Mouse (Mus musculus): ENCODE data around the gene Cdcp1. TPM values are rescaled to one million over a fixed set of nuclear protein-coding genes. Genes with fewer than 3 reads are reported as not detected.

Gene Cdcp1
- polyA plus RNA-seq, 1 experiment from 2014 or later: 2.8 TPM

DNA sequence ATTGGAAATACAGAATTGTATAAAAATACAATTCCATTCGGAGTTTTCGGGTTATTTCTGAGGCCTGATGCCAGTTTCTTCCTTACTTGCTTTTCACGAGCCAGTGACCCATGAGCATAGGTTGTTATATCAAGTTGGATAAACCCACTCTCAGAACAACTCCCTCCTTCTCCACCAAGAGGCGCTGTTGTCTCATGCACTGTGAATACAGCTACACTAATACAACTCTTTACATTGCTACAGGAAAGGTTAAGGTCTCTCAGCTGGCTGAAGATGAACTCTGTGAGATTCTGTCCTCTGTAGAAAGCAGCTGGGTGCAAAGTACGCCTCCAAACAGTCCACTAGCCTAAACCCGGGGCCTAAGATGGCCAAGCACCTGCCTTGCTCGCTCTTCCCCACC is 56.5 kb downstream of the Cdcp1 start:
- 0 out of 2 replicates have a peak, but pooled peaks cover 11% of the 10 kb centered on the region for H3K4me1 ChIP-seq
- no peak overlapping the region for H3K4me3 ChIP-seq
- peaks cover 13% of the 10 kb centered on the region for H3K27me3 ChIP-seq (ENCODE audit: low read depth, poor library complexity, severe bottlenecking)
- 65% methylated on average over 7 of the region's 7 CpGs for WGBS
- peak; percentile 57 for DNase-seq (ENCODE audit: low spot score)
- H3K9me3 ChIP-seq (replicated peaks): no peaks in the 10 kb centered on the region
- no peaks in the 10 kb centered on the region for H3K36me3 ChIP-seq
- no peak overlapping the region for H3K27ac ChIP-seq

DNA sequence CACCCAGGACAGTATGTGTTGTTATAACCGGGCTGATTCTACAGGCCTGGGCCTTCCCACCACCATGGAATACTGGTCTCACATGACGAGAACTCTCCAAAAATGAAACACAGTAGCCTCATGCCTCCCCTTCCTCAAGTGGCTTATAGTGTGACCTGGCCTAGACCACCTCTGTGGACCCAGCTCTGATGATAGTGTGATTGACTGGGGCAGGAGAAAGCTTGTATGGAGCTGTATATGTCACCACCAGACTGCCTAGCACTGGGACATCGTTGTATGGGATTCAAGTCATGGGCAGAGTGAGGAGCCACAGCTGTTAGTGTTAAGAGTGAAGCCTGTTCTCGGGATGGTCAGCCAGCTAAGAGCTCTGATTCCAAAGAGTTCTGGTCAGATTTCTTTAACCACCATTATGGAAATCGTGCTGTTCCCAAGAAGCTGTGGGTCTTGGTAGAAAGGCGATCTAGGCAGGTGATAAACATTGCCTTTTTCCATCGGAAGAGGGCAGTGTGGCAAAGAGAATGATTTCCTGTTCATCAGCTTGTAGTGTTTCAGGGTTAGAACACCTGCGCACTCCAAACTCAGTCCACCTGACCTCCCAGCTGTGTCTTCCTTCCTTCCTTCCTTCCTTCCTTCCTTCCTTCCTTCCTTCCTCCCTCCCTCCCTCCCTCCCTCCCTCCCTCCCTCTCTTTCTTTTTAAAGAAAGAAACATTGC is 57.6 kb downstream of the Cdcp1 start:
- Histone ChIP-seq H3K27ac (no peak overlapping the region), H3K27me3 (ENCODE audit: low read depth, poor library complexity, severe bottlenecking) (peaks cover 13% of the 10 kb centered on the region), H3K36me3 (no peaks in the 10 kb centered on the region), H3K4me1 (0 out of 2 replicates have a peak, but pooled peaks cover 11% of the 10 kb centered on the region), H3K9me3 (replicated peaks) (no peaks in the 10 kb centered on the region), H3K4me3 (no peak overlapping the region)
- WGBS: 63% methylated on average over 8 of the region's 8 CpGs
- DNase-seq (ENCODE audit: low spot score): no peak

DNA sequence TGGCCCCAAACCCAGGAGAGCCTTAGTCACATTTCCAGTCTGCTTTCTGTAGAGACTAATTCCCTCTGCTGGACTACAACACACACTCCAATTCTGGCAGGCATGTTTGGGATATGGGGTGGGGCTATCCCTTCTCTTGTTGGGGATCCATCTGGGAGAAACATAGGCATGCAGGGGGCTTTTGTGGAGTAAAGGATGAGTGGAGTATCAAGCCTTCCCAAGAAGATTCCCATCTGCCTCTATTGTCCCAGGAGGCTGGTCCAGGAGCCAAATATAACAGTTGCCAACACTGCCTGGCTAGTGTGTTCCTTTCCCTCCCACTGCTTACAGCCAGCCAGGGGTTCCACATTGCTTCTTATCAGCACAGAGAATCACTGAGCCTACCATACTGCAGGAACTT is 58.1 kb downstream of the Cdcp1 start:
- no peaks in the 10 kb centered on the region for H3K36me3 ChIP-seq
- H3K4me1 ChIP-seq: 0 out of 2 replicates have a peak, but pooled peaks cover 11% of the 10 kb centered on the region
- no peak for DNase-seq (ENCODE audit: low spot score)
- no peak overlapping the region for H3K27ac ChIP-seq
- peaks cover 13% of the 10 kb centered on the region for H3K27me3 ChIP-seq (ENCODE audit: low read depth, poor library complexity, severe bottlenecking)
- H3K4me3 ChIP-seq: no peak overlapping the region
- no peaks in the 10 kb centered on the region for H3K9me3 ChIP-seq (replicated peaks)

- WGBS: 29% methylated on average over 30 of the region's 30 CpGs
- Histone ChIP-seq H3K9me3 (replicated peaks) (no peaks in the 10 kb centered on the region), H3K4me3 (peak overlapping the region; percentile 38), H3K4me1 (0 out of 2 replicates have a peak, but pooled peaks cover 11% of the 10 kb centered on the region), H3K27ac (peak overlapping the region; percentile 56), H3K36me3 (no peaks in the 10 kb centered on the region), H3K27me3 (ENCODE audit: low read depth, poor library complexity, severe bottlenecking) (peaks cover 13% of the 10 kb centered on the region)
- DNase-seq (ENCODE audit: low spot score): peak; percentile 56
Observed at GRCm38 (mm10) chr9:123156910-123157361, 58.9 kb downstream of the Cdcp1 start.

GRCm38 (mm10) chr9:123153121-123153520 is 62.7 kb downstream of the Cdcp1 start:
- Histone ChIP-seq H3K4me3 (no peak overlapping the region), H3K27me3 (ENCODE audit: low read depth, poor library complexity, severe bottlenecking) (peaks cover 13% of the 10 kb centered on the region), H3K27ac (no peak overlapping the region), H3K4me1 (0 out of 2 replicates have a peak, but pooled peaks cover 7% of the 10 kb centered on the region), H3K36me3 (no peaks in the 10 kb centered on the region), H3K9me3 (replicated peaks) (no peaks in the 10 kb centered on the region)
- DNase-seq (ENCODE audit: low spot score): no peak
- 90% methylated on average over 2 of the region's 2 CpGs for WGBS

- H3K36me3 ChIP-seq: no peaks in the 10 kb centered on the region
- H3K4me3 ChIP-seq: no peak overlapping the region
- H3K27me3 ChIP-seq (ENCODE audit: low read depth, poor library complexity, severe bottlenecking): peaks cover 11% of the 10 kb centered on the region
- DNase-seq (ENCODE audit: low spot score): no peak
- 0 out of 2 replicates have a peak, but pooled peaks cover 5% of the 10 kb centered on the region for H3K4me1 ChIP-seq
- WGBS: 76% methylated on average over 3 of the region's 3 CpGs
- no peaks in the 10 kb centered on the region for H3K9me3 ChIP-seq (replicated peaks)
- no peak overlapping the region for H3K27ac ChIP-seq
Observed at GRCm38 (mm10) chr9:123152026-123152425, 63.8 kb downstream of the Cdcp1 start.

DNA sequence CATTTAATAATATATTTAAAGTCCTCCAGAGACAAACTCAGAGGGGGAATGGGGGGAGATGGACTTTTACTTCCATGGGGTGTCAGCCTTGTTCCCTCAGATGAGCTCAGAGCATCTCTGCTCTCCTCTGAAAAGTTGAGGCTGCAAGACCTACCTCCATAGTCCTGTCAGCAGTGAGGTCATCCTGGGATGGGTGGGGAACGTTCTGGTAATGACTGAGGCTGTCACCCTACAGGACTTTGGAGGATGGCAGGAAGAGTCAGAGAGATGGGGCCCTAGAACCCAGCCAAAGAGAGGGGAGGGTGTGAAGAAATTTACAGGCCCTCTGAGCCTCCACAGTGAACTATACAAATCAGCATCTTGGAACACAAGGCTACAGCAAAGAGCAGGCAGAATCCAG is 64.3 kb downstream of the Cdcp1 start:
- H3K9me3 ChIP-seq (replicated peaks): no peaks in the 10 kb centered on the region
- WGBS: 67% methylated on average over 1 of the region's 1 CpGs
- no peak overlapping the region for H3K4me3 ChIP-seq
- no peaks in the 10 kb centered on the region for H3K36me3 ChIP-seq
- peaks cover 8% of the 10 kb centered on the region for H3K27me3 ChIP-seq (ENCODE audit: low read depth, poor library complexity, severe bottlenecking)
- no peak for DNase-seq (ENCODE audit: low spot score)
- no peak overlapping the region for H3K27ac ChIP-seq
- H3K4me1 ChIP-seq: 0 out of 2 replicates have a peak, but pooled peaks cover under 1% of the 10 kb centered on the region

GRCm38 (mm10) chr9:123150241-123151020 is 65.4 kb downstream of the Cdcp1 start, which contains the start of gene Clec3b:
Clec3b (plus strand) TSS chr9:123150946.
- no peaks in the 10 kb centered on the region for H3K4me1 ChIP-seq
- H3K4me3 ChIP-seq: no peak within 1 kb of the TSS
- DNase-seq (ENCODE audit: low spot score): no peak
- H3K36me3 ChIP-seq: peaks cover 5% of the 10 kb centered on the region
- H3K27me3 ChIP-seq (ENCODE audit: low read depth, poor library complexity, severe bottlenecking): no peaks in the 10 kb centered on the region
- no peak within 1 kb of the TSS for H3K27ac ChIP-seq
- 89% methylated on average over 5 of the region's 5 CpGs for WGBS
- H3K9me3 ChIP-seq (replicated peaks): peaks cover 3% of the 10 kb centered on the region; the same call in 1 of the 2 replicates

- Histone ChIP-seq H3K36me3 (peaks cover 20% of the 10 kb centered on the region), H3K27me3 (ENCODE audit: low read depth, poor library complexity, severe bottlenecking) (no peaks in the 10 kb centered on the region), H3K4me1 (no peaks in the 10 kb centered on the region), H3K4me3 (no peak overlapping the region), H3K9me3 (replicated peaks) (peaks cover 8% of the 10 kb centered on the region; the same call in 1 of the 2 replicates), H3K27ac (no peak overlapping the region)
- DNase-seq (ENCODE audit: low spot score): no peak
- 90% methylated on average over 5 of the region's 5 CpGs for WGBS
Observed at GRCm38 (mm10) chr9:123148430-123148829, 67.4 kb downstream of the Cdcp1 start.

GRCm38 (mm10) chr9:123139887-123140614 is 75.8 kb downstream of the Cdcp1 start:
- no peaks in the 10 kb centered on the region for H3K4me1 ChIP-seq
- H3K9me3 ChIP-seq (replicated peaks): 0 out of 2 replicates have a peak, but pooled peaks cover 5% of the 10 kb centered on the region
- H3K27ac ChIP-seq: no peak overlapping the region
- H3K36me3 ChIP-seq: peaks cover 95% of the 10 kb centered on the region
- no peak overlapping the region for H3K4me3 ChIP-seq
- no peak for DNase-seq (ENCODE audit: low spot score)
- H3K27me3 ChIP-seq (ENCODE audit: low read depth, poor library complexity, severe bottlenecking): no peaks in the 10 kb centered on the region
- 88% methylated on average over 4 of the region's 4 CpGs for WGBS

- Histone ChIP-seq H3K36me3 (peaks cover 99% of the 10 kb centered on the region), H3K9me3 (replicated peaks) (0 out of 2 replicates have a peak, but pooled peaks cover 5% of the 10 kb centered on the region), H3K27me3 (ENCODE audit: low read depth, poor library complexity, severe bottlenecking) (no peaks in the 10 kb centered on the region), H3K4me3 (no peak overlapping the region), H3K27ac (no peak overlapping the region), H3K4me1 (no peaks in the 10 kb centered on the region)
- DNase-seq (ENCODE audit: low spot score): no peak
- 83% methylated on average over 5 of the region's 5 CpGs for WGBS
Observed at GRCm38 (mm10) chr9:123138891-123139474, 76.9 kb downstream of the Cdcp1 start.

DNA sequence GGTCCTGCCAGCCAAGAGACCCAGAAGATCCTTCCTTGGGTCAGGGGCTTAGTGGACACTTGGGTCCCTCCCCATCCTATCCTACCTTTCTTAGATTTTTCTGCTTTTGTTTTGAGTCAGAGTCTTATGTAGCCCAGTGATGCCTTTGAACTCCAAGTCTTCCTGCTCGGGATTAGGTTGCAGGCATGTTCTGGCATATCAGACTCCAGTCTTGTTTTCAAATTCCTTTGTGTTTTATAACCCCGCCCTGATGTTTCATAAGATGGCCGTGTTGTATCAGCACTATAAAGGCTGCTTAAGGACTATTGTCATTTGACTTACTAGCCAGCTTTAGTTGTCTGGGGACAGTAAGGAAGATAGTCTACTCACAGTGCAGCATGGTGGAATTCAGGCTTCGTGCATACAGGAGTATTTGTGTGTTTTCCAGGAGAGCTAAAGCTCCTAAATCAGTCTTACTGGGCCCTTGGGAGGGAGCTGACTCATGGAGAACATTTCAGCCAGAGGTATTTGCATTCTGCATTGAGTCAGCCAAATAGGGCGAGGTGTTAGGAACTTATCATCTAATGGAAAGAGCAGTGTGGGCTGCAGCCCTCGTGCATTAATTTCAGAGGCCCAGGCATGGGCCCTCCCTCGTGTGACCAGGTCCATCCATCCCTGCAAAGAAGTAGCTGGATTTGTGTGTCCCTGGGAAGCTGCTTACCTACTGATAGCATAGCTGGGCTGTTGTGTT is 78.7 kb downstream of the Cdcp1 start:
- Histone ChIP-seq H3K36me3 (peaks cover 100% of the 10 kb centered on the region), H3K4me3 (no peak overlapping the region), H3K27ac (no peak overlapping the region), H3K4me1 (no peaks in the 10 kb centered on the region), H3K9me3 (replicated peaks) (no peaks in the 10 kb centered on the region), H3K27me3 (ENCODE audit: low read depth, poor library complexity, severe bottlenecking) (no peaks in the 10 kb centered on the region)
- no peak for DNase-seq (ENCODE audit: low spot score)
- 92% methylated on average over 7 of the region's 7 CpGs for WGBS
